Mouse (Mus musculus): ENCODE data around the gene Olfr657. TPM values are rescaled to one million over a fixed set of nuclear protein-coding genes. Genes with fewer than 3 reads are reported as not detected.

Gene Olfr657
- polyA plus RNA-seq (2015; fragmentation: Nextera tagmentation; extraction: Ambion mirVana): not detected in 2 replicates

DNA sequence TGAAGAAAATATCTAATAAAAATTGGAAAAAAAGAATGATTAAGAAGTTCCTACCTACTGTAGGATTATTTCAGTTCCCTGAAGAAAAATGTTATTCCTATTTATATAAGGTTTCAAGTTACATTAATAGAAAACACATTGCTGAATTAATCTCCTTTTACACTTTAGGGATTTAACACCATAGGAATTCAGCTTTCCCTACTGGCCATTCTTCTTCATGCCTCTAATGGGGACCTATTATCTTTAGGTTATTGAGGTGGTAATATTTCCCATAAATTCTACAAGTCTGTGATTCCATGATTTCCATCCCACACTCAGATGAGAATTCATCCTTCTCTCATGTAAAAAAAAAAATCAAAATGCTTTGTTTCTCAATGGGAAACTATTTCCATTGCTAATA is at the start of gene Olfr657:
Olfr657 (plus strand) TSS at position 301 of the 400 bp plus-strand sequence.
- H3K4me1 ChIP-seq (ENCODE audit: control insufficient read depth, insufficient read depth, low read length): no peaks in the 10 kb centered on the region
- no peak within 1 kb of the TSS for H3K4me3 ChIP-seq (replicated peaks; ENCODE audit: low read length)
- no peaks in the 10 kb centered on the region for H3K9me3 ChIP-seq (replicated peaks; ENCODE audit: control insufficient read depth, low read length)
- H3K27me3 ChIP-seq (ENCODE audit: control insufficient read depth, insufficient read depth, low read length): no peaks in the 10 kb centered on the region
- H3K4me2 ChIP-seq (ENCODE audit: low read depth, low read length): no peak within 1 kb of the TSS
- no peak for ATAC-seq (ENCODE audit: insufficient read depth, low FRiP score)
- H3K27ac ChIP-seq (ENCODE audit: low read length): no peak within 1 kb of the TSS
- H3K36me3 ChIP-seq (ENCODE audit: control insufficient read depth, insufficient read depth, low read length): no peaks in the 10 kb centered on the region
- H3K9ac ChIP-seq (ENCODE audit: low read length): no peak within 1 kb of the TSS

DNA sequence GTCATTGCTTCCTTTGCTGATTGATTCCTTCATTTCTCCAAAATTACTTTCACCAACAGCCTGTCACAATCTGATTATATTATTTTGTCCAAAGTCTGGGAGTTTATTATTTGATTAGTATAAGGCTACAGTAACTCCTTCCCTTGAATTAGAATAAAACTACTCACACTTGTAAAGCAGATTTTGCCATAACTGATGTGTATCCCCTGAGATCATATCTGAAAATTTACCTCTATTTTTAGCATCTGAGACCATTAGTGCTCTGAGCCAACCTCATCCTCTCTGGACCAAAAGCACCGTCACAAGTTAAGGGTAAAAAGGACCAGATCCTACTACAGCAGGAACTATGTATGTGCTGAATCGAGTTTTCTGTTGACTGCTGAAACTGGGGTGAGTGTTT is 47.6 kb upstream of the Olfr657 start, which contains the start of gene Olfr653:
Olfr653 (plus strand) TSS at position 301 of the 400 bp plus-strand sequence.
- H3K9me3 ChIP-seq (replicated peaks; ENCODE audit: control insufficient read depth, low read length): no peaks in the 10 kb centered on the region
- no peak within 1 kb of the TSS for H3K4me3 ChIP-seq (replicated peaks; ENCODE audit: low read length)
- H3K27ac ChIP-seq (ENCODE audit: low read length): no peak within 1 kb of the TSS
- H3K36me3 ChIP-seq (ENCODE audit: control insufficient read depth, insufficient read depth, low read length): no peaks in the 10 kb centered on the region
- H3K27me3 ChIP-seq (ENCODE audit: control insufficient read depth, insufficient read depth, low read length): no peaks in the 10 kb centered on the region
- no peaks in the 10 kb centered on the region for H3K4me1 ChIP-seq (ENCODE audit: control insufficient read depth, insufficient read depth, low read length)
- ATAC-seq (ENCODE audit: insufficient read depth, low FRiP score): no peak
- 62% methylated on average over 2 of the region's 2 CpGs for WGBS
- no peak within 1 kb of the TSS for H3K4me2 ChIP-seq (ENCODE audit: low read depth, low read length)
- no peak within 1 kb of the TSS for H3K9ac ChIP-seq (ENCODE audit: low read length)

DNA sequence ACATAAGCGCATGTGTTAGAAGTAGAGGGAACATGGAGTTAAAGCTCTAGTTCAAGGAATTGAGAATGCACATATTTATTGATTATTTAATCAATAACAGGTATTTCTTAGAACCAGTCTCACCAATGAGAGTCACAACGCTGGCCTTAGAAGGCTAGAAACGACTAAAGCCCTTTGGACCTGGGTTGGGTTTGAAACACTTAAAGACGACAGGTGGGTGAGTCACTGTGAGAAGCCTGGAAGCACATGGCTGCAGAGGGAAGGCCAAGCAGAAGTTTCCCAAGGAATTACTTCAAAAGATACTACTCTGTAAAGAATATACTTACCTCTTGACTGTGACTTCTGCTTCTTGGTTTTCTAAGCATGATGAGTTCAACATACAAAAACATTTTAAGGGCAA is 43.7 kb upstream of the Olfr657 start:
- Histone ChIP-seq H3K9ac (ENCODE audit: low read length) (no peak overlapping the region), H3K36me3 (ENCODE audit: control insufficient read depth, insufficient read depth, low read length) (no peaks in the 10 kb centered on the region), H3K4me2 (ENCODE audit: low read depth, low read length) (no peak overlapping the region), H3K4me3 (replicated peaks; ENCODE audit: low read length) (no peak overlapping the region), H3K4me1 (ENCODE audit: control insufficient read depth, insufficient read depth, low read length) (no peaks in the 10 kb centered on the region), H3K27ac (ENCODE audit: low read length) (no peak overlapping the region), H3K27me3 (ENCODE audit: control insufficient read depth, insufficient read depth, low read length) (no peaks in the 10 kb centered on the region), H3K9me3 (replicated peaks; ENCODE audit: control insufficient read depth, low read length) (no peaks in the 10 kb centered on the region)
- ATAC-seq (ENCODE audit: insufficient read depth, low FRiP score): no peak
- 89% methylated on average over 4 of the region's 4 CpGs for WGBS

DNA sequence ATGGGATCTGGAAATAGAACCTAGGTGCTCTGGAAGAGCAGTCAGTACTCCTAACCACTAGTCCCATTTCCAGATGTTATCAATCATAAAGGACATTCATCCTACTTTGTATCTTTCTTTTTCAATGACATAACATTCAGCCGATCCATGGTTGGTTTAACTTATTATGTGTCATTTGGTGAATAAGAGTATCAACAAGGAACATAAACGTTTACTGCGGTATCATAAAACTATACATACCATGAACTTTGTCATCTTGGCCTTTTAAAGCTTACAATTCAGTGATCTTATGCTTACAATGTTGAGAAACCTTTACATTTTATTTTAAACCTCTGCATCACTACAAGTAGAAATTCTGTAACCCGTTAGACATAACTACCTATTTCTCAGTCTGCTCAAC is 43.2 kb upstream of the Olfr657 start:
- Histone ChIP-seq H3K4me3 (replicated peaks; ENCODE audit: low read length) (no peak overlapping the region), H3K9ac (ENCODE audit: low read length) (no peak overlapping the region), H3K4me2 (ENCODE audit: low read depth, low read length) (no peak overlapping the region), H3K27ac (ENCODE audit: low read length) (no peak overlapping the region), H3K36me3 (ENCODE audit: control insufficient read depth, insufficient read depth, low read length) (no peaks in the 10 kb centered on the region), H3K27me3 (ENCODE audit: control insufficient read depth, insufficient read depth, low read length) (no peaks in the 10 kb centered on the region), H3K9me3 (replicated peaks; ENCODE audit: control insufficient read depth, low read length) (no peaks in the 10 kb centered on the region), H3K4me1 (ENCODE audit: control insufficient read depth, insufficient read depth, low read length) (no peaks in the 10 kb centered on the region)
- WGBS: 77% methylated on average over 4 of the region's 4 CpGs
- no peak for ATAC-seq (ENCODE audit: insufficient read depth, low FRiP score)

DNA sequence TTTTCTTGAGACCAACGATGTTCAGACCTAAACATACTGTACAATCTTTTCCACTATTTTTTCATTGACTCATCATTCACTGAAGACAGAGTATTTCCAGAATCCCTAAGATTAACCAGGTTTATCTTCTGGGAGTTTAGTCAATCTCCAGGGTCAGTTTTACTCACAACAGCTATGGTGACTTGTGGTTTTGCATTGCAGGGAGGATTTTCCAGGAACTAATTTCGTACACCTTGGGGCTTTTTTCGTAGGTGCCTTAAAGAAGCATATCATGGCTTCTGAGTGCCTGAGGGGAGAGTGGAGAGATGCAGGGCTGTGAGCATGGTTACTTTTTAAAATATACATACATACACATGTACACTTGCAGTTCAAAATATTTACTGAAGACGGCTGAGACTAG is 37.9 kb upstream of the Olfr657 start, which contains the start of gene Olfr654:
Olfr654 (plus strand) TSS at position 301 of the 400 bp plus-strand sequence.
- no peak within 1 kb of the TSS for H3K4me2 ChIP-seq (ENCODE audit: low read depth, low read length)
- H3K4me1 ChIP-seq (ENCODE audit: control insufficient read depth, insufficient read depth, low read length): no peaks in the 10 kb centered on the region
- H3K4me3 ChIP-seq (replicated peaks; ENCODE audit: low read length): no peak within 1 kb of the TSS
- H3K36me3 ChIP-seq (ENCODE audit: control insufficient read depth, insufficient read depth, low read length): no peaks in the 10 kb centered on the region
- WGBS: 67% methylated on average over 4 of the region's 4 CpGs
- H3K27ac ChIP-seq (ENCODE audit: low read length): no peak within 1 kb of the TSS
- H3K27me3 ChIP-seq (ENCODE audit: control insufficient read depth, insufficient read depth, low read length): no peaks in the 10 kb centered on the region
- ATAC-seq (ENCODE audit: insufficient read depth, low FRiP score): no peak
- no peaks in the 10 kb centered on the region for H3K9me3 ChIP-seq (replicated peaks; ENCODE audit: control insufficient read depth, low read length)
- H3K9ac ChIP-seq (ENCODE audit: low read length): no peak within 1 kb of the TSS

DNA sequence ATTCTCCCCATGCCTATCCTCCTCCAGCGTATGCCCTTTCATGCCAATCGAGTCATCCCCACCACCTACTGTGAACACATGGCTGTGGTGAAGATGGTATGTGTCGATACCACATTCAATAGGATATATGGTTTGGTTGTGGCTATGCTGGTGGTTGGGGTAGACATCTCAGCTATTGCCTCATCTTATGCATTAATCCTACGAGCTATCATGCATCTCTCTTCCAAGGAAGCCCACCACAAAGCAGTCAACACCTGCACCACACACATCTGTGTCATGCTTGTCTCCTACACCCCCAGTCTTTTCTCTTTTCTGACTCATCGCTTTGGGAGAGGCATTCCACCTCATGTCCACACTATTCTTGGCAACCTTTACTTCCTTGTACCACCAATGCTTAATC is 36.3 kb upstream of the Olfr657 start:
- H3K4me3 ChIP-seq (replicated peaks; ENCODE audit: low read length): no peak overlapping the region
- WGBS: 77% methylated on average over 5 of the region's 5 CpGs
- ATAC-seq (ENCODE audit: insufficient read depth, low FRiP score): no peak
- H3K9me3 ChIP-seq (replicated peaks; ENCODE audit: control insufficient read depth, low read length): no peaks in the 10 kb centered on the region
- H3K27me3 ChIP-seq (ENCODE audit: control insufficient read depth, insufficient read depth, low read length): no peaks in the 10 kb centered on the region
- no peaks in the 10 kb centered on the region for H3K36me3 ChIP-seq (ENCODE audit: control insufficient read depth, insufficient read depth, low read length)
- H3K27ac ChIP-seq (ENCODE audit: low read length): no peak overlapping the region
- H3K4me1 ChIP-seq (ENCODE audit: control insufficient read depth, insufficient read depth, low read length): no peaks in the 10 kb centered on the region
- no peak overlapping the region for H3K4me2 ChIP-seq (ENCODE audit: low read depth, low read length)
- no peak overlapping the region for H3K9ac ChIP-seq (ENCODE audit: low read length)

DNA sequence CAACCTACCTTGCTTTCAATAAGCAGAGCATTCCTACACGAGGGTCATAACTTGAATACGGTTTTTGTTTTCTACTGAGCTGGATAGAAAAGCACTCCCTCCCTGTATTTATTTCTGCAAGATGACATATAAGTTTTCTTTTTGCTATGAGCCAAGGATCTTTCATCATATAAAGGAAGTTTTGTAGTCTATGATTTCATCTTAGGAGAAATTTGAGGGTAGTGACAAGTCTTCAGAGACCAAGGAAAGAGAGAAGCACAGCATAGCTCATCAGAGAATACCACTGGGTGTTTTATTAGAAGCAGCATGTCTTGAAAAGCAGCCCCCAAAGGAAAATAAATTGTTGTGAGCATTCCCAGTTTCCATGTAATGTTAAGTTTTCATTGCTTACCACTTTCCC is 22.9 kb upstream of the Olfr657 start, which contains the start of gene Olfr655:
Olfr655 (minus strand) TSS at position 101 of the 400 bp plus-strand sequence.
- WGBS: 79% methylated on average over 2 of the region's 2 CpGs

DNA sequence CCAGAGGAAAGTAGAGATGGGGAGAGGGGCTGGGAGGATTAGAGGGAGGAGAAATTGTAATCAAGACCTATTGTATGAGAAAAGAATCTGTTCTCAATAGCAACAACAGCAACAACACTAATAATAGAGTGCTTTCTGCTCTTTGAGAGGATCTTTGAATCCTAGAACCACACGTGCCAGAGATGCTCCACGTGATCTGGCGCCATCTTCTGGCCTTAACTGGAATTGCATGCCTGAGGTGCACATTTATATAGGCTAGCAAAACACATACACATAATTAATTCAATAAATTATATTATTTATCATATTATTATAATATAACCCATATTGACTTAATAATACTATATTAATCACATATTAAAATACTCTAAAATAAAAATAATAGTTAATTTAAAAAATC is 21.4 kb upstream of the Olfr657 start:
- Histone ChIP-seq H3K4me3 (replicated peaks; ENCODE audit: low read length) (no peak overlapping the region), H3K27ac (ENCODE audit: low read length) (no peak overlapping the region), H3K27me3 (ENCODE audit: control insufficient read depth, insufficient read depth, low read length) (no peaks in the 10 kb centered on the region), H3K4me1 (ENCODE audit: control insufficient read depth, insufficient read depth, low read length) (no peaks in the 10 kb centered on the region), H3K4me2 (ENCODE audit: low read depth, low read length) (no peak overlapping the region), H3K9me3 (replicated peaks; ENCODE audit: control insufficient read depth, low read length) (no peaks in the 10 kb centered on the region), H3K36me3 (ENCODE audit: control insufficient read depth, insufficient read depth, low read length) (no peaks in the 10 kb centered on the region), H3K9ac (ENCODE audit: low read length) (no peak overlapping the region)
- no peak for ATAC-seq (ENCODE audit: insufficient read depth, low FRiP score)
- 4% methylated on average over 3 of the region's 3 CpGs for whole genome bisulfite sequencing

More for the DNA sequence above, 22.9 kb upstream of the Olfr657 start, which contains the start of gene Olfr655:
- Histone ChIP-seq H3K27me3 (ENCODE audit: control insufficient read depth, insufficient read depth, low read length) (no peaks in the 10 kb centered on the region), H3K9ac (ENCODE audit: low read length) (no peak within 1 kb of the TSS), H3K4me1 (ENCODE audit: control insufficient read depth, insufficient read depth, low read length) (no peaks in the 10 kb centered on the region), H3K36me3 (ENCODE audit: control insufficient read depth, insufficient read depth, low read length) (no peaks in the 10 kb centered on the region), H3K4me3 (replicated peaks; ENCODE audit: low read length) (no peak within 1 kb of the TSS), H3K4me2 (ENCODE audit: low read depth, low read length) (no peak within 1 kb of the TSS), H3K27ac (ENCODE audit: low read length) (no peak within 1 kb of the TSS), H3K9me3 (replicated peaks; ENCODE audit: control insufficient read depth, low read length) (no peaks in the 10 kb centered on the region)
- ATAC-seq (ENCODE audit: insufficient read depth, low FRiP score): no peak

DNA sequence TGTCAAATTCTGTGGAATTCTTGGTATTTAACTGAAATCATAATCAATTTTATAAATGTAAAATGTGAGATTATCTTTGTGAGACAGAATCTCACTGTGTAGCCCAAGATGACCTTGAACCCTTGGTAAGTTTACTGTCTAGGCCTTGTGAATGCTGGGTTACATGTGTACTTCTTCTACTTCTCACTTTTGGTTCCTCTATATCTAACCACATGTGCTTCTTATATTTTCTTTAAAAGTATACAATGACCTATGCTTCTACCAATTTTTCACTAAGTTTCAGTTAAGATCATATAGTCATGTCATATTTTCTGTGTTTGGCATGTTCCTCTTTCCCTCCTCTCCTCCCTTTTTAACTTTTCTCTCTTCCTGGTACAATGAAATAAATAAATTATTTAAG is 19.9 kb upstream of the Olfr657 start:
- Histone ChIP-seq H3K4me3 (replicated peaks; ENCODE audit: low read length) (no peak overlapping the region), H3K27me3 (ENCODE audit: control insufficient read depth, insufficient read depth, low read length) (no peaks in the 10 kb centered on the region), H3K9ac (ENCODE audit: low read length) (no peak overlapping the region), H3K4me1 (ENCODE audit: control insufficient read depth, insufficient read depth, low read length) (no peaks in the 10 kb centered on the region), H3K4me2 (ENCODE audit: low read depth, low read length) (no peak overlapping the region), H3K36me3 (ENCODE audit: control insufficient read depth, insufficient read depth, low read length) (no peaks in the 10 kb centered on the region), H3K27ac (ENCODE audit: low read length) (no peak overlapping the region), H3K9me3 (replicated peaks; ENCODE audit: control insufficient read depth, low read length) (no peaks in the 10 kb centered on the region)
- no peak for ATAC-seq (ENCODE audit: insufficient read depth, low FRiP score)

DNA sequence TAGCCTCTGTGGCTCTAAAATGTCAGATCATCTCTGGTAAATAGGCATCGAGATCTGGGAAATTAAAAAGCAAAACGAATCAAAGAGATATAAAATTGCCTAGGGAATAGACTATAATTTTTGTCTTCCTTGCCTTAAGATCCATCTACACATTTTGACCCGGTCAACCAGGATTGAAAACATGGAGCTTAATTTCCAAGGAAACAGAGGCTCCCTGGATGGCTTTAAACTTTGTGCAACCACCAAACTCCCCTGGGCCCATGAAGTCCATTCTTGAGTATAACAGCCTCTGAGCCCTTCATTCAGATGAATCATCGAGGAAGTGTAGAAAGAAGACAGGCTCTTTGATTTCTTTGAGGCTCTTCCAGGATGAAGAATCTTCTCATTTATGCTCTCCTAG is 10.9 kb upstream of the Olfr657 start, which contains the start of gene Olfr656:
Olfr656 (plus strand) TSS at position 301 of the 400 bp plus-strand sequence.
- H3K27me3 ChIP-seq (ENCODE audit: control insufficient read depth, insufficient read depth, low read length): no peaks in the 10 kb centered on the region
- no peak within 1 kb of the TSS for H3K4me3 ChIP-seq (replicated peaks; ENCODE audit: low read length)
- 76% methylated on average over 4 of the region's 4 CpGs for WGBS
- no peak within 1 kb of the TSS for H3K9ac ChIP-seq (ENCODE audit: low read length)
- no peaks in the 10 kb centered on the region for H3K9me3 ChIP-seq (replicated peaks; ENCODE audit: control insufficient read depth, low read length)
- no peak within 1 kb of the TSS for H3K27ac ChIP-seq (ENCODE audit: low read length)
- H3K4me2 ChIP-seq (ENCODE audit: low read depth, low read length): no peak within 1 kb of the TSS
- no peaks in the 10 kb centered on the region for H3K36me3 ChIP-seq (ENCODE audit: control insufficient read depth, insufficient read depth, low read length)
- no peaks in the 10 kb centered on the region for H3K4me1 ChIP-seq (ENCODE audit: control insufficient read depth, insufficient read depth, low read length)
- ATAC-seq (ENCODE audit: insufficient read depth, low FRiP score): no peak
